Mouse (Mus musculus) testis, adult 2 months (tissue): Measurements from ENCODE around the gene Eif4e1b. TPM values are rescaled to one million over a fixed set of nuclear protein-coding genes. Genes with fewer than 3 reads are reported as not detected.

Source experiments
- H3K27ac ChIP-seq: fragments of 200-500 bp; 2 replicates; pipeline ENCODE4 v1.5.1; 2012; ENCODE audit warnings: low read depth, low read length; ENCODE audit not compliant: control insufficient read depth, insufficient read depth
- H3K27me3 ChIP-seq: fragments of 200-500 bp; 2 replicates; pipeline ENCODE4 v1.6.1; 2012; ENCODE audit warnings: mild to moderate bottlenecking, low read length, moderate library complexity; ENCODE audit not compliant: control insufficient read depth, insufficient read depth
- H3K36me3 ChIP-seq: fragments of 200-500 bp; 2 replicates; pipeline ENCODE4 v1.6.1; 2012; ENCODE audit warnings: mild to moderate bottlenecking, low read length; ENCODE audit not compliant: control insufficient read depth, insufficient read depth
- H3K4me1 ChIP-seq: fragments of 200-500 bp; 2 replicates; pipeline ENCODE4 v1.6.1; 2012; ENCODE audit warnings: low read length; ENCODE audit not compliant: control insufficient read depth, insufficient read depth
- H3K4me3 ChIP-seq: fragments of 200-500 bp; 2 replicates; pipeline ENCODE4 v1.5.1; 2012; ENCODE audit warnings: low read depth, mild to moderate bottlenecking, low read length, moderate library complexity, mixed read lengths; ENCODE audit not compliant: control insufficient read depth
- CTCF ChIP-seq: fragments of 200-500 bp; IDR thresholded peaks from 2 replicates; pipeline ENCODE4 v1.5.1; 2012; ENCODE audit warnings: low read depth, mild to moderate bottlenecking, inconsistent platforms, low read length, moderate library complexity; ENCODE audit not compliant: control insufficient read depth, insufficient read depth, insufficient replicate concordance
- POLR2A ChIP-seq: fragments of 200-500 bp; IDR thresholded peaks from 2 replicates; pipeline ENCODE4 v1.6.1; 2012; ENCODE audit warnings: low read depth, mild to moderate bottlenecking, inconsistent platforms, low read length, moderate library complexity; ENCODE audit not compliant: control insufficient read depth
- polyA plus RNA-seq: library from polyadenylated mRNA; depleted of rRNA; stranded (reverse); fragments of >200 nt; gene quantifications from 2 replicates; pipeline ENCODE4 v1.2.3, GENCODE M21; 2012

The Eif4e1b gene
- polyA plus RNA-seq, 1 experiment = 0.51 TPM

DNA sequence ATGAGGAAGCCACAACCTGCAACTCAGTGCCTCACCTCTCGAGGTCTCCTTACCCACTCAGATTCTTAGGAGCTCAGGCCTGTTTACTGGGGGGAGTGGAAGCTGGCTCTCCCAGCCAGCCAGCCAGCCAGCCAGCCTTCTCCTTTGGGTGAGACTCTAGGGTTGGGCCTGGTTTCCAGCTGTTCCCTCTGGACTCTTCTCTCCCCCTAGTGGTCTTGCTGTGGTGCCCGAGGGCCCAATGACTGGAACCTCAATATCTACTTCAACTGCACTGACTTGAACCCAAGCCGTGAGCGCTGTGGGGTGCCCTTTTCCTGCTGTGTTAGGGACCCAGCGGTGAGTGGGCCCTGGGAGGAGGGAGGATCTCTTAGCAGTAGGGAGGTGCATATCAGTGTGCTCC lies 11.0 kb downstream of the Eif4e1b start:
- TF ChIP-seq POLR2A (no peak), CTCF (no peak)
- Histone ChIP-seq H3K4me1 (peaks cover 9% of the 10 kb centered on the region), H3K27ac (no peak overlapping the region), H3K4me3 (no peak overlapping the region), H3K27me3 (no peaks in the 10 kb centered on the region), H3K36me3 (no peaks in the 10 kb centered on the region)

DNA sequence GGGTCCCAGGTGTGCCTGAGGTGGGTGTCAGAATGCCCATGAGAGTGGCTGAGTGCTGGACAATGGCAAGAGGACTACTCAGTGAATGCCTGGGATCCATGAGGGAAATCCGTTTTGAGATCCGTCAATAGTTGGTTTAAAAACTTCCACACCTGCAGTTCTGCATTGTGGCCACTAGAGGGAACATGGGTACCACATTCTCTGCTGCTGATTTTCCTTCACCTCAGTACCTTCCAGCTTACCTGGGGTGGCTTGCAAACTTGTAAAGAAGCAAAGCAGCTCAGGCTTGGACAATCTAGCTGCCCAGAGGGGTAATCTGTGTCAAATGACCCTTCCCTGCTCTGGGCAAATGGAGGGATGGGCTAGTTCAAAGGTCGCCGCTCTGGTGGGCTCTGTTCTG lies 13.6 kb downstream of the Eif4e1b start:
- Histone ChIP-seq H3K27me3 (no peaks in the 10 kb centered on the region), H3K4me1 (peaks cover 5% of the 10 kb centered on the region; the same call in 1 of the 2 replicates), H3K4me3 (no peak overlapping the region), H3K27ac (no peak overlapping the region), H3K36me3 (no peaks in the 10 kb centered on the region)
- TF ChIP-seq CTCF = peak; percentile 66; the same call in 1 of the 2 replicates
- TF ChIP-seq POLR2A = no peak

DNA sequence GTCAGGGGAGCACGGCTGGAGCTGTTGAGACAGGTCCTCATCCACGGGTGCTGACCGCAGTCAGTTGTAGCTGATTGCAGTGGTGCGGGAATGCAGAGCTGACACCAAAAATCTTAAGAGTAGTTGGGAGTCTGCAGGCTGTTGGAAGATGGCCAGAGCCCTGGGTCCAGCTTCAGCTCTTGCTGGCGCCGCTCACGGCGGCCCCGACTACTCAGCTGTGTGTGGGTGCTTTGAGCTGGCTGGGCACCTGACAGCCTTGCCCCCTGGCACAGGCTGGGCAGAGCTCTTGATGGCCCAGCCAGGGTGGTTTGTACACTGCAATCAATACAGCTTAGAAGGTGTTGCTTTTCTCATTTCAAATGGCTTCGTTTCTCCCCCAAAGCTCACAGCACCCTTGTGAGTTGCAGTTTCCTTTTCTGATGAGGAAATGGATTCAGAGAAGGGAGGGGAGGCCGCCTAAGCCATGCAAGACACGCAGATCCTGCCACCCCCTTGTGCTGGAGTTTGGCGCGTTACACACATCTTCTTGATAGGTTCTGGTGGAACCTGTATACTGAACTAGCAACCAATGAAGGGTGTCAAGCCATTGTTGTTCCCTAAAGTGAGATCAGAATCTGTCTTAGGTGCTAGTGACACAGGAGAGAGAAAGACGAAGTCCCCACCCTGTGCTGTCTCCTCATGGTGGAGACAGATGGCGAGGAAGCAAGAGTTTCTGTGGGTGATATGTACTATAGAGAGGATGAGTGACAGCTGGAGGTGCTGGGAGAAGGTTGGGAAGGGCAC lies 14.3 kb downstream of the Eif4e1b start:
- no peaks in the 10 kb centered on the region for H3K36me3 ChIP-seq
- no peak overlapping the region for H3K27ac ChIP-seq
- H3K4me1 ChIP-seq = peaks cover 3% of the 10 kb centered on the region; the same call in 1 of the 2 replicates
- peak overlapping the region; percentile 68 for H3K4me3 ChIP-seq
- no peaks in the 10 kb centered on the region for H3K27me3 ChIP-seq
- TF ChIP-seq POLR2A (no peak), CTCF (no peak)

DNA sequence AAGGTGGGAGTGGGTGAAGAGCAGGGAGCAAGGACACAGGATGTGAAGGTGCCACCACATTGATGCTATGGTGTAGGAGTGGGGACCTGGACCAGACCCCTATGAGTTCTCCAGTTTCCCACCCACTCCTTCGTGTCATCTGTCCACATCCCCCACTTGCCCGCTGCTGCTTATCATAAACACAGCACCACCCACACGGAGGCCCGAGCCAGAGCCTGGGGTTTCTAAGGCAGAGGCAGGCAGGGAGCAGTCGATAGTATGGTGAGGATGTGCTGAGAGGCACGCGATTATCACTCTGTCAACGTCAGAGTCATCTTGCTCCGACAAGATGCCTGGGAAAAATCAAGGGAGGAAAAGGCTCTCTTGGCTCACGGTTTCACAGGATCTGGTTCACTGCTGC lies 14.9 kb downstream of the Eif4e1b start:
- Histone ChIP-seq H3K27me3 (no peaks in the 10 kb centered on the region), H3K4me1 (no peaks in the 10 kb centered on the region; the same call in 1 of the 2 replicates), H3K27ac (no peak overlapping the region), H3K36me3 (no peaks in the 10 kb centered on the region), H3K4me3 (peak overlapping the region; percentile 68)
- TF ChIP-seq CTCF (no peak), POLR2A (no peak)

DNA sequence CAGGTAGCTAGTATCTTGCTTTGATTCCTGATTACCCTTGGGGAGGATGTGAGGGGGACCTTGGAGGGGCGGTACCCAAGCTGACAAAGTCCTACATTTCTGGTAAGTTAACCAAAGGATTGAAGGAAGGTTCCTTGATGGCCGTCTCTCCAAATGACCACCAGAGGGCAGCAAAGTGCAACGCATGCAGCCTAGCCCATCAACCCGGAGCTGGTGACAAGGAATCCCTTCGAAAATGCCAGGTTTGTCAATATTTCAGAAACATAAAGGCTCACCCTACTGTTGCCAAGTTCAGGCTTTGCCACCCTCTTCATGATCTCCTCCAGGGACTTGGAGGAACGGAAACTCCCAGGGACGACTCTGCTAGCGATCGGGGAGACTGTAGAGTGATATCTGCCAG lies 15.9 kb downstream of the Eif4e1b start:
- Histone ChIP-seq H3K4me1 (peaks cover 4% of the 10 kb centered on the region), H3K36me3 (no peaks in the 10 kb centered on the region), H3K27ac (no peak overlapping the region), H3K4me3 (no peak overlapping the region), H3K27me3 (no peaks in the 10 kb centered on the region)
- TF ChIP-seq POLR2A = no peak
- TF ChIP-seq CTCF = peak; percentile 91

DNA sequence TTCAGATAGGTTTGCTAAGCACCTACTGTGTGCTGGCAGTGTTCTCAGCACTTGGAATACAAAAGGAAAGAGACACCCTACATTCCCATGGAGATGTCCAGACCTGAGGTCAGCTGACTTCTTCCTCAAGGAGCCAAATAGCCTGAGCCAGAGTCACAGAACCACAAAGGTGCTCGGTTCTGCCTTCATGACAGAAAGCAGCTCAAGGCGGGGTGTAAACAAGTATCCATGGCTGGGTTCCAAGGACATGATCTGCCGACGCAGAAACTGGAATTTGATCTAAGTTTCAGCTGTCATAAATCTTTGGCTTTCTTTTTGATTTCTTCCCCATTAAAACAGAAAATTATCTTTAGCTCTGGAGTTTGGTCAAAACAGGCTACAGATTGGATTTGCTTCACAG lies 16.4 kb downstream of the Eif4e1b start:
- H3K27ac ChIP-seq = no peak overlapping the region
- H3K27me3 ChIP-seq = no peaks in the 10 kb centered on the region
- no peak overlapping the region for H3K4me3 ChIP-seq
- no peaks in the 10 kb centered on the region for H3K36me3 ChIP-seq
- peaks cover 6% of the 10 kb centered on the region for H3K4me1 ChIP-seq
- TF ChIP-seq POLR2A (no peak), CTCF (no peak)

DNA sequence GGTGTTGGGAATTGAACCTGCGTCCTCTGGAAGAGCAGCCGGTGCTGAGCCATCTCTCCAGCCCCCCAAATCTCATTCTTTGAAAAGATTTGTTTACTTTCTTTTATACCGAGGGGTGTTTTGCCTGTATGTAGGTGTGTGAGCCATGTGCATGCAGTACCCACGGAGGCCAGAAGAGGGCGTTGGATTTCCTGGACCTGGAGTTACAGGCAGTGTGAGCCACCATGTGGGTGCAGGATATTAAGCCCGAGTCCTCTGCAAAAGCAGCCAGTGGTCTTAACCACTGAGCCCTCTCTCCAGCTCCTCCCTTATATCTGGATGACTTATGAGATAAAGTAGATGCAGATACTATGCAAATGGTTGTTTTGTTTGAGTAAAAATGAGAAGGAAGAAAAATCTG lies 19.2 kb downstream of the Eif4e1b start:
- no peak overlapping the region for H3K27ac ChIP-seq
- peak; percentile 86; the same call in 1 of the 2 replicates for TF ChIP-seq CTCF
- TF ChIP-seq POLR2A = no peak
- no peaks in the 10 kb centered on the region for H3K36me3 ChIP-seq
- peaks cover 12% of the 10 kb centered on the region for H3K4me1 ChIP-seq
- H3K27me3 ChIP-seq = no peaks in the 10 kb centered on the region; the same call in 1 of the 2 replicates
- H3K4me3 ChIP-seq = no peak overlapping the region
